11 mouse cellular contexts compared by ENCODE assay signal in genomic region chr2:135731591-135731990, GRCm38 (mm10).
DNase-seq lines count a peak whose midpoint lies in the region; ATAC-seq and TF ChIP-seq lines count a peak whose summit lies in the region.
"Had no signal": no experiment of that assay in that cellular context is flagged by ENCODE, and none has a peak within 500 bp of the region (broad histone marks: within the 10 kb centered on the region; RNA-seq: fewer than 3 reads in every experiment).

No protein-coding gene starts in this region.

- DNase-seq in spleen, postnatal 36 days (ENCODE audit: low spot score in 2 of 2), result peak; percentile 9 to 35
- DNase-seq in spleen, adult 12 weeks (ENCODE audit: low spot score), result no peak
- peak; percentile 46 for DNase-seq in heart, postnatal 25 days (ENCODE audit: low spot score)
- peak; percentile 16 for DNase-seq in liver, adult 2 months (ENCODE audit: extremely low read depth, low read depth, low spot score)
- DNase-seq in yolk sac, embryonic 10.5 days (ENCODE audit: low spot score), result peak; percentile 21
- DNase-seq in natural killer cell, adult 2 months (ENCODE audit: low spot score in 2 of 2), result no peak
- DNase-seq in MN1 (ENCODE audit: low spot score), result no peak
- DNase-seq in midbrain, postnatal 0 days (ENCODE audit: low spot score), result no peak
- DNase-seq: cerebellum, postnatal 10 days had no signal

- no peak overlapping the region for H3K4me2 ChIP-seq in midbrain, postnatal 0 days (ENCODE audit: low read depth, low read length, poor library complexity, severe bottlenecking)
- H3K4me2 ChIP-seq: hindbrain, embryonic 14.5 days had no signal

- no peak overlapping the region for H3K4me3 ChIP-seq in liver, adult 2 months (ENCODE audit: insufficient read depth, low read depth, low read length)
- no peak overlapping the region for H3K4me3 ChIP-seq in midbrain, postnatal 0 days (ENCODE audit: low read depth, low read length)

- intact Hi-C loops in heart, postnatal 25 days (cut with DNase I), result no loop called here

- no peak for TF ChIP-seq POLR2A in liver, adult 2 months (IDR thresholded peaks at IDR 0.05; ENCODE audit: extremely low read depth, insufficient read depth, low read length)

- WGBS in liver, adult 2 months, result 77% methylated on average over 6 of the region's 6 CpGs
- 82% methylated on average over 6 of the region's 6 CpGs for WGBS in midbrain, postnatal 0 days

- no peak for ATAC-seq in midbrain, postnatal 0 days (ENCODE audit: low FRiP score)

- H3K4me1 ChIP-seq in liver, adult 2 months (ENCODE audit: control insufficient read depth, insufficient read depth, low read length), result no peaks in the 10 kb centered on the region
- H3K4me1 ChIP-seq in midbrain, postnatal 0 days (ENCODE audit: insufficient read depth, low read length), result no peaks in the 10 kb centered on the region; the same call in 1 of the 2 replicates

- no peaks in the 10 kb centered on the region for H3K9me3 ChIP-seq in midbrain, postnatal 0 days (ENCODE audit: low read length)

- peak overlapping the region; percentile 52; the same call in 1 of the 2 replicates for H3K27ac ChIP-seq in liver, adult 2 months (replicated peaks; ENCODE audit: insufficient read depth, low read depth, low read length)
- H3K27ac ChIP-seq in midbrain, postnatal 0 days (ENCODE audit: low read depth, low read length), result no peak overlapping the region
- H3K27ac ChIP-seq: hindbrain, embryonic 14.5 days had no signal

- H3K27me3 ChIP-seq in liver, adult 2 months (ENCODE audit: control insufficient read depth, insufficient read depth, low read length), result no peaks in the 10 kb centered on the region
- H3K27me3 ChIP-seq in midbrain, postnatal 0 days (ENCODE audit: insufficient read depth, low read length), result no peaks in the 10 kb centered on the region
- H3K27me3 ChIP-seq: CH12.LX had no signal

- H3K36me3 ChIP-seq in liver, adult 2 months (ENCODE audit: control insufficient read depth, insufficient read depth, low read length), result no peaks in the 10 kb centered on the region
- H3K36me3 ChIP-seq in midbrain, postnatal 0 days (ENCODE audit: insufficient read depth, low read length), result no peaks in the 10 kb centered on the region

- H3K9ac ChIP-seq in liver, adult 2 months (ENCODE audit: low read depth, low read length), result no peak overlapping the region
- no peak overlapping the region for H3K9ac ChIP-seq in midbrain, postnatal 0 days (replicated peaks; ENCODE audit: low read length, poor library complexity, severe bottlenecking)
- H3K9ac ChIP-seq: hindbrain, embryonic 14.5 days had no signal

- no peak for TF ChIP-seq CTCF in liver, adult 2 months (IDR thresholded peaks at IDR 0.05; ENCODE audit: low read depth, low read length)
- TF ChIP-seq CTCF in midbrain, postnatal 0 days (IDR thresholded peaks at IDR 0.05), result no peak

- no peaks in the 10 kb centered on the region for H3K79me2 ChIP-seq in liver, adult 2 months (ENCODE audit: control insufficient read depth, insufficient read depth, low read length)

Comparison
In these comparisons a context has a peak if more than half of its experiments do, and no peak if none do; other contexts are left out.
1. DNase-seq: peak in spleen, postnatal 36 days (2 of 2), heart, postnatal 25 days (single experiment), liver, adult 2 months (single experiment) and yolk sac, embryonic 10.5 days (single experiment); none in spleen, adult 12 weeks (single experiment), natural killer cell, adult 2 months (0 of 2), MN1 (single experiment) and midbrain, postnatal 0 days (single experiment).